Mouse (Mus musculus) E14TG2a.4 (cell line): ENCODE measurements around the gene Smarcal1.

ENCODE experiments used
- CTCF ChIP-seq: conservative IDR thresholded peaks from 2 replicates; pipeline ENCODE4 v1.5.1; 2014; ENCODE audit warnings: low read length
- NANOG ChIP-seq: IDR thresholded peaks from 2 replicates; pipeline ENCODE4 v1.6.1; 2014; ENCODE audit warnings: borderline replicate concordance, low read length, mixed read lengths
- POU5F1 ChIP-seq: IDR thresholded peaks from 2 replicates; pipeline ENCODE4 v1.6.1; 2014; ENCODE audit warnings: low read length, borderline replicate concordance

DNA sequence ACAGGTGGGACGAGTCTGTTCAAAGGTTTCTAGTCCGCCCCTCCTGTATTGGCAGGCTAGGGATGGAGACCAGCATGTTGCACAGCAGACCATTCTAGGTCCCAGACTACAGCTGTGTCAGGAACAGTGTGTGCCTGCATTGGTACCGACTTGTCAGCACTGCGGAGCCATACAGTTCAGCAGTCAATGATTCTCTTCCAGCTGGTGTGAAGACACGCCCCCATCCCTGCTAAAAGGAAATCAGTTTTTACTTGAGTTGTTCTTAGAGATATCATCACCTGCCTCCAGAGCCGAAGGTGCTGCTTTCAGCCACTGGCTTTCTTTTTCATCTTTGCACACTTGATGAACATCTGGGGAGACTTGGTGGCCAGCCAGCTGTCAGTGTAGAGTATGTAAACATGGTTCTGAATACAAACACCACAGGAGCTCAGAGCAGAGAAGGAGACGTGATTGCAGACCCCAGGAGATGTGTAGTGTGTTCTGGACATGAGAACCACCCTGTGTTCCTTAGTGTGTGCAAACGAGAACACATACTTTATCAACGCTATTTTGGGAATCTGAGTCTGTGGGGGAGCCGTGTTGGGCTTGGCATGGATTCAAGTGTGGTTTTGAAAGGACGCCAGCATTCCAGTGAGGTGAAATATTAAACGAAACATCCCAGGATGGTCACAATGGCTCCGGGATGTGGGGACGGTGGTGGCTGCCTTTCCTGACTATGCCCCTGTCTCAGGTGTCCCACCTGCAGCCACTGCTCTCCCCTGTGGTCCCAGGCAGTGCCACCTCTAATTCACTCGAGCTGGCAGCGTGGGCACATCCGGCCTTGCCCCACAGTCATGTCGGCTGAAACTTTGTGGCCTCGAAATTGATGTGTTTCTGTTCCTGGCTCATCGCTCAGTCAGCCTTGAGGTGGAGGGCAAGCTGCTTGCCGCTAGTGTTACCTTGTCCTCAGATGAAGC is 16.4 kb downstream of the Smarcal1 start:
- TF ChIP-seq CTCF = no peak
- TF ChIP-seq POU5F1 = no peak
- no peak for TF ChIP-seq NANOG
